Mouse (Mus musculus) CD4-positive, CD25-positive, alpha-beta regulatory T cell, adult 4 months (primary cell): Measurements from ENCODE around the gene Itih3. TPM values are rescaled to one million over a fixed set of nuclear protein-coding genes. Genes with fewer than 3 reads are reported as not detected.

ENCODE experiments used
- polyA plus RNA-seq, 2 experiments: library from polyadenylated mRNA; unstranded; fragments of 100-300 nt; shearing (Covaris generic); gene quantifications; one replicate each; pipeline ENCODE4 v1.2.1; 2017

Itih3 gene
- polyA plus RNA-seq, 2 experiments from 2014 or later: not detected

Other genes with a start within 250 kb of the Itih3 start
- 10 to 100 TPM; 10.8 to 12.6 TPM for gene Sfmbt1, start 208.9 kb downstream of the Itih3 start, polyA plus RNA-seq
- gene Tmem110, start 98.2 kb downstream of the Itih3 start, polyA plus RNA-seq: 1 to 10 TPM; 4.6 to 6.3 TPM
- 1 to 10 TPM in 1 of 2 experiments, under 1 TPM in 1; 0.26 to 1.0 TPM for gene Mustn1, start 44.6 kb downstream of the Itih3 start, polyA plus RNA-seq
- not detected for gene Itih4, start 37.3 kb downstream of the Itih3 start, polyA plus RNA-seq
- gene Itih1, start 19.5 kb upstream of the Itih3 start, polyA plus RNA-seq: not detected
- 1 to 10 TPM; 5.9 to 6.0 TPM for gene Nek4, start 27.6 kb upstream of the Itih3 start, polyA plus RNA-seq
- gene Glt8d1, start 77.6 kb upstream of the Itih3 start, polyA plus RNA-seq: 10 to 100 TPM; 10.1 to 10.4 TPM
- 100 to 1,000 TPM; 278 to 298 TPM for gene Spcs1, start 77.9 kb upstream of the Itih3 start, polyA plus RNA-seq
- 10 to 100 TPM; 40.1 to 46.0 TPM for gene Pbrm1, start 95.4 kb upstream of the Itih3 start, polyA plus RNA-seq
- 10 to 100 TPM; 77.0 to 78.1 TPM for gene Gnl3, start 95.4 kb upstream of the Itih3 start, polyA plus RNA-seq
- gene Smim4, start 205.2 kb upstream of the Itih3 start, polyA plus RNA-seq: 10 to 100 TPM; 66.3 to 68.7 TPM
- gene Nt5dc2, start 207.3 kb upstream of the Itih3 start, polyA plus RNA-seq: not detected
- gene Stab1, start 244.9 kb upstream of the Itih3 start, polyA plus RNA-seq: 1 to 10 TPM in 1 of 2 experiments, under 1 TPM in 1; 0.91 to 2.7 TPM